Mouse (Mus musculus) small intestine, adult 2 months (tissue): ENCODE measurements around the gene Nos1. TPM values are rescaled to one million over a fixed set of nuclear protein-coding genes. Genes with fewer than 3 reads are reported as not detected.
"Not testable (repeated sequence)": the region's sequence is repeated elsewhere in the genome, so short reads cannot be mapped to it uniquely, and the experiment has no call there.

Experiments
- H3K27ac ChIP-seq: fragments of 200-500 bp; 2 replicates; pipeline ENCODE4 v1.5.1; 2012; ENCODE audit warnings: low read depth, low read length, control low read depth, inconsistent platforms; ENCODE audit not compliant: insufficient read depth
- H3K27me3 ChIP-seq: fragments of 200-500 bp; 2 replicates; pipeline ENCODE4 v1.6.1; 2012; ENCODE audit warnings: mild to moderate bottlenecking, moderate library complexity, low read length, inconsistent platforms; ENCODE audit not compliant: control insufficient read depth, insufficient read depth
- H3K36me3 ChIP-seq: fragments of 200-500 bp; 2 replicates; pipeline ENCODE4 v1.6.1; 2012; ENCODE audit warnings: mild to moderate bottlenecking, low read length, control low read depth, inconsistent platforms; ENCODE audit not compliant: control insufficient read depth, insufficient read depth
- H3K4me1 ChIP-seq: fragments of 200-500 bp; 2 replicates; pipeline ENCODE4 v1.6.1; 2012; ENCODE audit warnings: low read length, inconsistent platforms, mixed read lengths; ENCODE audit not compliant: control insufficient read depth, insufficient read depth, insufficient read length
- H3K4me3 ChIP-seq: fragments of 200-500 bp; 2 replicates; pipeline ENCODE4 v1.5.1; 2012; ENCODE audit warnings: low read depth, mild to moderate bottlenecking, control low read depth, inconsistent platforms, low read length, moderate library complexity
- CTCF ChIP-seq: fragments of 200-500 bp; IDR thresholded peaks from 2 replicates; pipeline ENCODE4 v1.5.1; 2012; ENCODE audit warnings: low read depth, mild to moderate bottlenecking, control low read depth, inconsistent platforms, low read length, moderate library complexity, mixed read lengths; ENCODE audit not compliant: insufficient replicate concordance, insufficient read length; ENCODE audit errors: extremely low read depth
- POLR2A ChIP-seq: fragments of 200-500 bp; IDR thresholded peaks from 2 replicates; pipeline ENCODE4 v1.6.1; 2012; ENCODE audit warnings: low read depth, mild to moderate bottlenecking, control low read depth, inconsistent platforms, low read length, moderate library complexity
- WGBS: fragments of 180-500 bp; shearing (Covaris S2); methylation state at CpG from one replicate; pipeline ENCODE4 v1.1.7; 2018; 5-methylcytosine and 5-hydroxymethylcytosine counted together
- polyA plus RNA-seq: library from polyadenylated mRNA; depleted of rRNA; stranded (reverse); fragments of >200 nt; gene quantifications from 2 replicates; pipeline ENCODE4 v1.2.3, GENCODE M21; 2012

Gene Nos1
- polyA plus RNA-seq, 1 experiment, result 0.65 TPM

- Histone ChIP-seq H3K4me1 (no peaks in the 10 kb centered on the region), H3K36me3 (no peaks in the 10 kb centered on the region), H3K27me3 (no peaks in the 10 kb centered on the region), H3K27ac (no peak overlapping the region), H3K4me3 (no peak overlapping the region)
- WGBS, result 84% methylated on average over 9 of the region's 9 CpGs
- TF ChIP-seq CTCF (no peak), POLR2A (no peak)
Measured at GRCm38 (mm10) chr5:117880916-117881555, 100.2 kb downstream of the Nos1 start.

DNA sequence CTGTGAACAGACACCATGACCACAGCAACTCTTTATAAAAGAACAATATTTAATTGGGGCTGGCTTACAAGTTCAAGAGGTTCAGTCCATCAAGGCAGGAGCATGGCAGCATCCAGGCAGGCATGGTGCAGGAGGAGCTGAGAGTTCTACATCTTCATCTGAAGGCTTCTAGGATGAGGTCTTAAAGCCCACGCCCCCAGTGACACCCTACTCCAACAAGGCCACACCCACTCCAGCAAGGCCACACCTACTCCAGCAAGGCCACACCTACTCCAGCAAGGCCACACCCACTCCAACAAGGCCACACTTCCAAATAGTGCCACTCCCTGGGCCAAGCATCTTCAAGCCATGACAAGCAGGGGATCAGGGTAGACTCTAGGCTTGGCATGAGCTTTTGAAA lies 101.6 kb downstream of the Nos1 start:
- 77% methylated on average over 1 of the region's 1 CpGs for WGBS
- not testable (repeated sequence) for H3K4me1 ChIP-seq, H3K27me3 ChIP-seq, H3K4me3 ChIP-seq, H3K27ac ChIP-seq, H3K36me3 ChIP-seq

DNA sequence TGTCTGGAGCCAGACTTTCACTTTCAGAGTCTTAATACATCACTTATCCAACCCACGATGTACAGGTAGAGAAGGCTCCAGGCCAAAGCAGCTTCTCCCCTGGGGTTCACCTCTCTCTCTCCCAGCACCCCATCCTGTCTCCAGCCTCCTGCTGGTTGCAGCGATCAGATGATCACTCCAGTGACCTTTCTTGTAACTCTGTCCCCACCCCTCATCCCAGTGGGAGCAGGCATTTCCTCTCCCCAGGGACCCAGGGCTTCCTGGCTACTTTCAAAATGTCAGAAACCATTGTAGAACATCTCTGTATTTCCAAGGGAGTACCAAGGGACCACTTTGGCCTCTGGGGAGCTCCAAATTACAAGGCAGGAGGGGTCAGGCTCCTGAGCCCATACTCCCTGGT lies 104.2 kb downstream of the Nos1 start:
- H3K4me1 ChIP-seq, result no peaks in the 10 kb centered on the region
- no peak overlapping the region for H3K4me3 ChIP-seq
- 30% methylated on average over 2 of the region's 2 CpGs for WGBS
- H3K27me3 ChIP-seq, result no peaks in the 10 kb centered on the region
- H3K27ac ChIP-seq, result no peak overlapping the region
- TF ChIP-seq CTCF, result no peak
- TF ChIP-seq POLR2A, result no peak
- no peaks in the 10 kb centered on the region for H3K36me3 ChIP-seq

DNA sequence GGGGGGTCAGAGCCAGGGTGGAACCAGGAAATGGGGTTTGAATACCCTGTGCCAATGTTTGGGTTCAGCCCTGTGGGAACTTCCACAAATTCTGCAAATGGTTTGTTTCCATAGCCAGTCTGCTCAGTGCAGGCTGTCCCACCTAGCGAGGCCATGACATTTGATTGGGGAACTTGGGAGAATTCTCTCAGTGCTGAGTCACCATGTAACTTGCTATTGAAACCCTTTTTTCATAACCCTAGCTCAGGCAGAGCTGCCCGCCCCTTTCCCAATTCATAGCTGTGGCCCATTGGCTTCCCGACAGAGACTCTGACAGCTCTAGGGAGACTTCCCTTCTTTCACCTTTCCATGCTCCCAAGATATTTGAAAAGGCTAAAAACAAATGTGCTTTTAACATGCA lies 107.3 kb downstream of the Nos1 start:
- H3K36me3 ChIP-seq, result no peaks in the 10 kb centered on the region
- H3K4me1 ChIP-seq, result no peaks in the 10 kb centered on the region
- WGBS, result 63% methylated on average over 3 of the region's 3 CpGs
- H3K4me3 ChIP-seq, result no peak overlapping the region
- TF ChIP-seq POLR2A (no peak), CTCF (no peak)
- H3K27me3 ChIP-seq, result no peaks in the 10 kb centered on the region
- H3K27ac ChIP-seq, result no peak overlapping the region

GRCm38 (mm10) chr5:117888946-117889345 lies 108.1 kb downstream of the Nos1 start:
- H3K4me3 ChIP-seq, result no peak overlapping the region
- no peaks in the 10 kb centered on the region for H3K36me3 ChIP-seq
- H3K27ac ChIP-seq, result no peak overlapping the region
- 58% methylated on average over 6 of the region's 6 CpGs for WGBS
- no peaks in the 10 kb centered on the region for H3K27me3 ChIP-seq
- TF ChIP-seq POLR2A, result no peak
- TF ChIP-seq CTCF, result no peak
- H3K4me1 ChIP-seq, result no peaks in the 10 kb centered on the region

GRCm38 (mm10) chr5:117889571-117889970 lies 108.7 kb downstream of the Nos1 start:
- WGBS, result 64% methylated on average over 8 of the region's 8 CpGs
- no peaks in the 10 kb centered on the region for H3K27me3 ChIP-seq
- H3K4me1 ChIP-seq, result no peaks in the 10 kb centered on the region
- H3K36me3 ChIP-seq, result no peaks in the 10 kb centered on the region
- H3K4me3 ChIP-seq, result no peak overlapping the region
- H3K27ac ChIP-seq, result no peak overlapping the region
- TF ChIP-seq POLR2A, result no peak
- TF ChIP-seq CTCF, result no peak

GRCm38 (mm10) chr5:117890871-117891270 lies 110.0 kb downstream of the Nos1 start:
- WGBS, result 64% methylated on average over 8 of the region's 8 CpGs
- no peak overlapping the region for H3K4me3 ChIP-seq
- H3K4me1 ChIP-seq, result no peaks in the 10 kb centered on the region
- H3K27ac ChIP-seq, result no peak overlapping the region
- no peaks in the 10 kb centered on the region for H3K27me3 ChIP-seq
- TF ChIP-seq POLR2A (no peak), CTCF (no peak)
- H3K36me3 ChIP-seq, result no peaks in the 10 kb centered on the region

- TF ChIP-seq CTCF (no peak), POLR2A (no peak)
- H3K4me3 ChIP-seq, result no peak overlapping the region
- H3K4me1 ChIP-seq, result no peaks in the 10 kb centered on the region
- WGBS, result 69% methylated on average over 5 of the region's 5 CpGs
- no peaks in the 10 kb centered on the region for H3K27me3 ChIP-seq
- H3K27ac ChIP-seq, result no peak overlapping the region
- H3K36me3 ChIP-seq, result no peaks in the 10 kb centered on the region
Measured at GRCm38 (mm10) chr5:117891545-117891944, 110.7 kb downstream of the Nos1 start.
